Mouse (Mus musculus): Measurements from ENCODE around the gene E330017A01Rik.
"Not testable (repeated sequence)": the region's sequence is repeated elsewhere in the genome, so short reads cannot be mapped to it uniquely, and the experiment has no call there.

Gene E330017A01Rik

DNA sequence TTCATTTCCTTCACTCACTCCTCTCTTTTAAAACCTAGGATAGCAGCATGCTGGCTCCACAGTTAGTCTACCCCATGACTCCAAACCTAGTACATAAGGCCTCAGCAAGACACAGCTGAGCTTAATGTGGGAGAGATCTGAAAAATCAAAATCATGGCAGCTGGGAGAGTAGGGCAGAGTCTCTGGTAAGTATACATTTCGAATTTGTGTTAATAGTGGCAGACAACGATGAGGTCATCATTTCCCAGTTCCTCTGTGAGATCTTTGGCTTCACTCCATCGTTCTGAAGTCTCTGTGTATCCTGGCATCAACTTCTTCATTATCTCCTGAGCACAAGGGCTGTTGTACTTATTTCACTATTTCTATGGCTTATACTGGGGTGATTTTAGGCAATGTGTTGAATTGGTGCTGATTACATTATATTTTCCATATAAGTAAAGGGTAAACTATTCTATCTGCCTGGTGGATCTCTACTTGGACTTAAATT, at the start of gene E330017A01Rik:
TSS of gene E330017A01Rik (minus strand) at position 51 of the 487 bp plus-strand sequence.
- DNase-seq (ENCODE audit: low read depth, low spot score) = no peak

DNA sequence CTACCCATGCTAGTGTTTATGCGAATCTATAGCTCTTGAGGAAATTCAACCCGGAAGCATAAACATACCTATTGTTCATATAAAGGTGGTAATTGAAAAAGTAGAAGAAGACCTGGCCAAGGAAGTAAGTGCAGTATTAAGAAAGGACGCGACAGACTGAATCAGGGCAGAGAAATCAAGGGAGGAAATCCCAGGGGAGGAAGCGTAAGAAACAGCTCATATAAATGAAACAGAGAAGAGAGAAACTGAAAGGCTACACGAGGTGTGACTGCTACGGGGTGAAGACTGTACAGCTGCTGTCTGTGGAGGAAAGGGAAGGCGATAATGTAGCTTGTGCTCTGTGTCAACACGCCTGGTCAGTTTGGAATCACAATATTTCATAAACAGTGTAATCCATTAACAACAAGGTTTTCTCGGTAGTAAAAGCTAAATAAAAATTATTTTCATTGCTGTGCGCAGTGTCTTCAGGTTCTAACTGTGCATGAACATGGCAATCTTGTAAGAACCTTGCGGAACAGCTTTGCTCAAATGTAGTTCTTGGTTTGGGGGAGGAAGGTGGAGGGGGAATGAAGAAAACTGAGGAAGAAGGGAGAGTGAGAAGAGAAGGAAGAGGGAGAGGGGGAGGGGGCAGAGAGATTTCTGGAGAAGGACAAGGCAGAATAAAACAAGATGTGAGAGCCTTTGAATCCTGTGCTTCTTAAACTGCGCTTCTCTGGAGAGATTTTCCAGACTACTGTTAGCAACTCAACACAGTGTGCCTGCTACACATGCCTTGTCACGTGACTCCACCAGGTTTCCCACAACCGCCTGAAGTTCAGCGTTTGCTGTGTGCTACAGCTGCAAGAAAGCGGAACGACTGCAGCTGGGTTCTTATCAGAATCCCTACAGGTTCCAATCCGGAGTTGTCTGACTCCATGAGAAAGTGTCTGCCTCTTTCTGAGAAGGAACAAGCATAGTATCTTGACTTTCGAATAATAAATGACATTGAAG, 47.3 kb upstream of the E330017A01Rik start:
- no peak for DNase-seq (ENCODE audit: low read depth, low spot score)

DNA sequence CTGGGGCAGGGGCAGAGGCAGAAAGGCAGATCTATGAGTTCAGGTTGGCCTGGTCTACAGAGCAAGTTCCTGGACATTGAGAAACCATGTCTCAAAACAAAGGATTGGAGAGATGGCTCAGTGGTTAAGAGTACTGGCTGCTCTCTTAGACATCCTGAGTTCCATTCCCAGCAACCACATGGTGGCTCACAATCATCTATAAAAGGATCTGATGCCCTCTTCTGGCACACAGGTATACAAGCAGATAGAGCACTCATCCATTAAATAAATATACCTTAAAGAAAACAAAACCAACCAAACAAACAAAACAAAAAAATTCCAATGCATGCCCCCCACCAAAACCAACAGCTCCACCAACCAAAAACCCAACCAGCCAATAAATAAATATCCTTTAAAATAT, 46.0 kb upstream of the E330017A01Rik start:
- no peak for DNase-seq (ENCODE audit: low read depth, low spot score)

DNA sequence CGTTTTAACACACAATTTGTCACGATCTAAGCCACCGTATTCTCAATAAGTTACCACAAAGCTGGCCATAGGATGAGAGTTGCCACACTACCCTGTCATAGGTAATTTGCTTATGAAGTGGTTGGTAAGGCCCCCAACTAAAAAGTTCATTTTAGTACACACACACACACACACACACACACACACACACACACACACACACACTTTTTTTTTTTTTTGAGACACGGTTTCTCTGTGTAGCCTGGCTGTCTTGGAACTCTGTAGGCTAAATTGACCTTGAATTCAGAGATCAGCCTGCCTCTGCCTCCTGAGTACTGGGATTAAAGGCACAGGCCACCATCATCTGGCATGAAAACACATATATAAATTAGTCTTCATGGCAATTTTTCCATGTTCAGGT, 45.4 kb upstream of the E330017A01Rik start:
- no peak for DNase-seq (ENCODE audit: low read depth, low spot score)

DNA sequence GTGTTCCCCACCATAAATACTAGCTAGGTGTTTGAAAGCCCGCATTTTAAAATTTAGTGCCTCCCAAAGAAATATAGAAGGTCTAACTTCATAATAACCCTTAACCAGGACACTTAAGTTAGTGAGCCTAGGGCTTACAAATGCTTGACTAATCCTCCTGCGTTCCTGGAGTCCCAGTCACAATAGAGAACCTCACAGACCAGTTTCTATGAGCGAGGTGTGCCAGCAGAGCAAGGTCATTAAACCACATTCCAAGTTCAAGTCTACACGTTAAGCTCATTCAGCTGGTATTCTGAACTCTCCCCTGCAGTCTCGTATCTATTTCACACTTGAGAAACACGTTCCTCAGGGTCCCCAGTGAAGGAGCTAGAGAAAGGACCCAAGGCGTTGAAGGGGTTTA, 44.3 kb upstream of the E330017A01Rik start:
- DNase-seq (ENCODE audit: low read depth, low spot score) = no peak

DNA sequence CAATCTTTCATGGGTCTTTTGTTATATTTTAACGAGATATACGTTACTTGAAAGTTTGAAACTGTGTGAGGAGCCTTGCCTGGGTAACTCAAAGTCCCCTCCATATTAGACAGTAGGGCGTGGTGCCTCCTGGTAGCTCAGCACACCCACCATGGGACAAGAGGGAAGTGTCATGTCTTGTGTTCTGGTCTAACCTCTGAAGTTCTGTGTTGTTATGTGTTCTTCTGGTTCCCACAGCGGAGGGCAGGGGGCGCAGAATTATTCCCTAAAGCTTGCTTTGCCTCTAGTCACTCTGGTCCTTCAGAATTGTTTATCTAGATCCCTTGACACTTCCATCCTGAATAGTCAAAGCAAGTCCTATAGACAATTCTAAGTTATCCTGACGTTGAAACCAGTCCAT, 43.5 kb upstream of the E330017A01Rik start:
- DNase-seq (ENCODE audit: low read depth, low spot score) = no peak

DNA sequence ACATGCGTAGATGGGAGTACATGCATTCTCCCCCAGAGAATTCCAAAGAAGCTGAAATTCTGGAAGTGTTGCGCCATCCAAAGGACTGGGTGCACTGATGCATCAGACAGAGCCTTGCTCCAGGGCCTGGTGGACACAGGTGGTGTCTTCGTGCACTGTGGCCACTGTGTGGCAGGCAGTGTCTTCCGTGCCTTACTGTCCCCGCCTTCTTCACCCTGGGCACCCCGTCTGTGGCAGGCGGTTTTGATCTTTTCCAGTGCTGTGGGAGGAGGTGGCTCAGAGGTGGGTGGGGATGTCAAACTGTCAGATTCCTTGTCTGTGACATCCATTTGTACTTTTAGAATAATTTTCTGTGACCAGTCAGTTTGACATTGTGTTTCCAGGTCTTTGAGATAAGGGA, 40.1 kb upstream of the E330017A01Rik start:
- DNase-seq (ENCODE audit: low read depth, low spot score) = no peak

DNA sequence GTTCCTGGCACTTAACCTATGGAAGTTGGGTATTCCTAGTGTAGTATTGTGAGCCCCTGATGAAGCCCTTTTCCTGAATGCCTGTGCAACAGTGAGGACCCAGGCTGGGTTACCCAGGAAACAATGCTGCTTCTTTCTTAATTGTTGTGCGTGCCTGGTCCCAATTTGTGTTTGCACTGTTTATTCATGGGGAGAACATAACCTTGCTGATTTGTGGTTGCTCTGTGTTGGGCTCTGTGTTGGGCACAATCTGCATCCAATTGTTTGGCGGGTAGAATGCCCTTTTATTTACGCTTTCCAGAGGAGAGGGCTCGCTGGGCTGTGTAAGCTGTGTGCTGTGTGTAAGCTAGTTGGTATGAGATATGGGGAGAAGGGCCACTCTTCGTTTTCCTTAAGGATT, 39.0 kb upstream of the E330017A01Rik start:
- no peak for DNase-seq (ENCODE audit: low read depth, low spot score)

DNA sequence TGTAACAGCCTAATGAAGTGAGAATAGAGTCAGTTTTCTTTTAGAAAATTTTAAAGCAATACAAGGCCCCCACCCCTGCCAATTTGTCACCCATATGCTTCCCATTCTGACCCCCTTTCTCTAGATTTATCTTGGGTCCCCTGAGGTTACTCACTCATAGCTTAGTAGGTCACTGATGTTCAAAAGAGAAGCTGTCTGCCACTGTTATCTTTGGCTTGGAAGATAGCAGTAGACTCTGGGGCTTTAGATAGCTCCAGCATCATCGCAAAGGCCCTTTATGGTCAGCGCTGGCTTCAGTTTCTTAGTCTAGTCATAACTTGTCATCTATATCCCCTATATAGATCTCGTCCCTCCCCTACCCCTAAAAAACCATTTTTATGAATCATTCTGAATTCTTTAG, 38.1 kb upstream of the E330017A01Rik start:
- DNase-seq (ENCODE audit: low read depth, low spot score) = no peak

DNA sequence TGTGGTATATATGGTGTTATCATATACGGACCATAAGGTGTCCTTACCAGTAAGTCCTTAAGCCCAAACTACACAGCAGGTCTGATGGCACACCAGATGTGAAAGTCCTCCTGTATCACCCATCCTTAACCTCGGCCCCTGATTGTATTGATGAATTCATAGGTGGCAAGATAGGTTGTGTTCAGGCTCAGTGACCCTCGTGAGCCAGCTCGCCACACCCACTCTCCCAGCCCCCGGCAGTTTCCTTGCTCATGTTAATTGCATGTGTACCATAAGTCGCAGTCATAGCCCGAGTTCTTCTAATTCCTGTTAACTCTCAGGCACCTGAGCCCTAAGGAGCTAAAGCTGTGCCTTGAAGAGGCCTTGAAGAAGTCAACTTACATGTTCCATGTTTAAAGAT, 37.6 kb upstream of the E330017A01Rik start:
- no peak for DNase-seq (ENCODE audit: low read depth, low spot score)

DNA sequence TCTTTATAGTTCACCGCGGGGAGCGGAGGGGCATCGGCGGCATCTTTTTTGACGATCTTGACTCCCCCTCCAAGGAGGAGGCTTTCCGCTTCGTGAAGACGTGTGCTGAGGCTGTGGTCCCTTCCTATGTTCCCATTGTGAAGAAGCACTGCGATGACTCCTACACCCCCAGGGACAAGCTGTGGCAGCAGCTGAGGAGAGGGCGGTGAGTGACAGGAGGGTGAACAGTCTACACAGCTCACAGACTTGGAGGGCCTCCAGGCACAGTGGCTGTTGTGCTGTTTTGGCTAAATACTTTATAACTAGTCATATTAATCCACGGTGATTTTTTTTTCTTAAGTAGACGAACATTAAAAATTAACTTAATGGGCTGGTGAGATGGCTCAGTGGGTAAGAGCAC, 36.7 kb upstream of the E330017A01Rik start:
- no peak for DNase-seq (ENCODE audit: low read depth, low spot score)

DNA sequence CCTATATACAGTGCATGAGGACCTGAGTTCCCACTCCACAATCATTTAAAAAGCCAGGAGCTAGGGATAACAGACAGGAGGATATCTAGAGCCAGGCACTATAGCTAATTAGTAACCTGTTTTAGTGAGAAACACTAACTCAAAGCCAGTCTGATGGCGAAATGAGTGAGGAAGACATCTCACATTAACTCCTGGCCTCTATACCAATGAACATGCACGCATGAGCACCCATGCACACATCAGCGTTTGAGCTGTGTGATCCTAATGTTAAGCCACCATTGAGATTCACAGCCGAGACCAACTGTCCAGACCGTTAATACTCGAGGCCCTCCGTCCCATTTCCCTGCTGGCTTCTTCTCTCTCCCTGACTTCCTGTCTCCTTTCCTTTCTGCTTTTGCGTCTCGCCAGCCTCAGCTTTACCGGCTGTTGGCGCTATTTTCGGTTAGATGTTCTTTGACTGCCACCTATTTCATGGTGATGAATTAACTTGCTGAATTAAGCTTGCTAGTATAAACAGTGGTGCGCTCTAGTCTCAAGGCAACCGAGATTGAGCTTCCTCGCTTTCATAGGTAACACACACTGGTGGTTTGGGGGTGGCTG, 35.4 kb upstream of the E330017A01Rik start:
- no peak for DNase-seq (ENCODE audit: low read depth, low spot score)

DNA sequence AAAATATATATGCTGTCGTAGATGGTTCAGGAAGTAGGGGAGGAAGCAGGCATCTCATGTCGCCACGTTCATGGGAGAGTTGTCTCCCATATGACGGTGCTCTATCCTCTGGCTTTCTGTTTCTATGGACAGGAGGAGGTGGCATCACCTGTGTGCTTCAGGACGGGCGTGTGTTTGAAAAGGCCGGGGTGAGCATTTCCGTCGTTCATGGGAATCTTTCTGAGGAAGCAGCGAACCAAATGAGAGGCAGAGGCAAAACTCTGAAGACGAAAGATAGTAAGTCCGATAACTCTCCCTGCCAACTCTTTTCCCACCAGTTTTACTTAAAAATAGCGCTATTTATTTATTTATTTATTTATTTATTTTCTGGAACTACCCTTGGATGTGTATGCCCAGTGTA, 33.9 kb upstream of the E330017A01Rik start:
- no peak for DNase-seq (ENCODE audit: low read depth, low spot score)

DNA sequence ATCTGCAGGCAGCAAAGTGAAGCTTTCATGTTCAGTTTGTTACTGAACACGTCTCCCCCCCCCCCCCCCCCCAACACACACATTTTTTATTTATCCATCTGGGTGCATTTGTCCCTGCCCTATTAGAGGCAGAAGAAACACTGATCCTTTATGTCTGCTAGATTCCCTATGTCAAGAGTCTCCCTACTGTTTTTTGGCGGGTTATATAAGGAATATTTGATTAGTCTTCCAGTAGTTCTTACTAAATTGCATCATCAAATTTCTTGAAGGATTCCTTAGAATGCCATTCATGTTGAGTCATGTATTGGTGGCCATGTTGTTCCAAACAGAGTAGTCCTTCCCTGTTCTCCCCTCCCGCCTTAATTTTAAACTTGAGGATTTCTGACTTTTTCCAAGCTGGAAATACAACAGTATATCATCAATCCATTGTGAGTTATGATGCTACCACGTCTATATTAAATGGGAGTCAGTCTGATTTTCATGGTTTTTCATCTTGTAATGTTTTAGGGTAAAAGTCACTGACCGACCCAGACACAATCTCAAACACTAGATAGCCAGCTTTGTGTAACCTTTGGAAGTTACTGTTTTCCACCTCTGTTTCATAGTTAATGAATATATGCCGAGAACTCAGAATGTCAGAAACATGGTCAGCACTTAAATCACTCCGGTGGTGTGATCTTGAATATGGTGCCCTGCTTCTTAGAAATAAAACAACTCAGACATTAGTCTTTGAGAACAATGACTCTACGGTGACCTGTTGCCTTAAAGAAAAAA, 32.9 kb upstream of the E330017A01Rik start:
- DNase-seq (ENCODE audit: low read depth, low spot score) = no peak

DNA sequence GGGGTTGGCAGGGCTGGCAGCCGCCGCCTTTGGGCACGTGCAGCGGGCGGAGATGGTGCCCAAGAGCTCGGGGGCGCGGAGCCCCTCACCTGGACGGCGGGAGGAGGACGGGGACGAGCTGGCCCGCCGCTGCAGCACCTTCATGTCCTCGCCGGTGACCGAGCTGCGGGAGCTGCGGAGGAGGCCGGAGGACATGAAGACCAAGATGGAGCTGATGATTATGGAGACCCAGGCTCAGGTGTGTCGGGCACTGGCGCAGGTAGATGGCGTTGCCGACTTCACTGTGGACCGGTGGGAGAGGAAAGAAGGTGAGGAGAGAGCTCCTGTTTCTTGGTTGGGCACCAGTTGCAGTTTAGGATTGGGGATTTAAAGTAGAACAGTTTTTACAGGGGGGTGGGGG, 32.1 kb upstream of the E330017A01Rik start:
- peak; percentile 36 for DNase-seq (ENCODE audit: low read depth, low spot score)

DNA sequence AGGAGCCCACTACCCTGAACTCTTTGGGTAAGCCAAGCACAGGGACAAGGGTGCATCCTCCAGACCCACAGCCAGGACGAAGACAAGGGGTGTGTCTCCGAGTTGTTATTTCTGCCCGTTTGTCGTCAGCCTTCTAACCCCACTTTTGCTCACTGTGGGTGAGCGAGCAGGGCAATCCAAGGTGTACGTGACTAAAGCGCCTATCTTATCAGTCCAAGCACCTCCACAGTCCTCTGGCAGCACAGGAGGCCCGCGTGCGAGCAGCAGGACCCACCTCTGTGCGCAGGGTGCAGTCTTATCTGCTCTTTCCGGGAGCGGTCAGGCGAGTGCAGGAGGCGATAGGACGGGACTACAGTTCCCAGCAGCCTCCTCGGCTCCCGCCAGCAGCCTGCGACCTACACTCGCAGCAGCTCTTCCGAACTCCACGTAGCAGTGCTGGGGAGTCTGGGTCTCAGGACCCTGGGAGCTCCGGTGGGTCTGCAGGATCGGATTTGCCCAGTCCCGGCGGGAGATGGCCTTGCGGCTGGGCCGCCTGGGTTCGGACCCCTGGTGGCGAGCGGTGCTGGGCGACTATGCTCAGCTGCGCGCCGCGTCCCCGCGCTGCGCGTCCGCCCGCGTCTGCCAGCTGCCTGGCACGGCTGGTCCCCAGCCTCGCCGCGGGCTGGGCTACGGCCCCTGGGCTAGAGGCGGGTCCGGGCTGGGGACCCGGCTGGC, 31.5 kb upstream of the E330017A01Rik start, which contains the start of gene Cpox:
TSS of gene Cpox (plus strand) at position 376 of the 714 bp plus-strand sequence.
- peak; percentile 92 for DNase-seq (ENCODE audit: low read depth, low spot score)

DNA sequence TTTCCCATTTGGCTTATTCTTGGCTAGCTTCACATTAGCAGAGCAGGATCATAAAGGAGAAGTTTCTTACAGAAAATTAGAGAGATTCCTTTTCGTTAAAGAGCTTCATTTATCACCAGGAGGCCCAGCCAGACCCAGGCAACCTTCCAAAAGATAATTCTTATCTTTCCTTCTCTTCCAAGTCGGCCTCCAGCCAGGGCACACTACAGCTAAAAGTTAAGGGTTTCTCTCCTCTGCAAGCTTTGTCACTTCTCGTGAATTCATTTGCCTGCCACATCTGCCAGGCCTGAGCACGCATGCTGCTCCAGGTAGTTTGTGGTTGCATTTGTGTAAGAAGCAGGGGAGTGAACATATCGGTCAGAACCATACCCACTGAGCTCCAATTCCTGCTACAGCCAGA, 30.7 kb upstream of the E330017A01Rik start:
- no peak for DNase-seq (ENCODE audit: low read depth, low spot score)

DNA sequence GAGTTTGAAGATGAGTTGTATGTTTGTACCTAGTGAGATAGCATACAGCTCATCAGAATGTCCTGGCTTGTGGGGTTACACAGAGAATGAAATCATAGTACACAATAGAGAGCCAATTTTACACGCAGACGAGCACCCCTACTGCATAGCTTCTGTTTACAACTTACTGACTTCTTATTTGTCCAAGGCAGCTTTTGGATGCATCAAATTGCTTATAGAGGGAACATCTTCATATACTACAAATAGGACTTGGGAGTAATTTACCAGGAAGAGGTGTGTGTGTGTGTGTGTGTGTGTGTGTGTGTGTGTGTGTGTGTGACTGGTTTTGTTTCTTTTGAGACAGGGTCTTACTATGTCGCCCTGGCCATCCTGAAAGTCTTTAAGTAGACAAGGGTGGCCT, 30.0 kb upstream of the E330017A01Rik start:
- DNase-seq (ENCODE audit: low read depth, low spot score) = no peak

DNA sequence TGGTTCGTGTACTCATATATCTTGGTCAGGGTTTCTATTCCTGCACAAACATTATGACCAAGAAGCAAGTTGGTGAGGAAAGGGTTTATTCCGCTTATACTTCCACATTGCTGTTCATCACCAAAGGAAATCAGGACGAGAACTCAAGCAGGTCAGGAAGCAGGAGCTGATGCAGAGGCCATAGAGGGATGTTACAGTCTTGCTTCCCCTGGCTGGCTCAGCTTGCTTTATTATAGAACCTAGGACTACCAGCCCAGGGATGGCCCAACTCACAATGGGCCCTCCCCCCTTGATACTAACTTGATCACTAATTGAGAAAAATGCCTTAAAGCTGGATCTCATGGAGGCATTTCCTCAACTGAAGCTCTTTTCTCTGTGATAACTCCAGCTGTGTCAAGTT, 28.1 kb upstream of the E330017A01Rik start:
- not testable (repeated sequence) for DNase-seq (ENCODE audit: low read depth, low spot score)

DNA sequence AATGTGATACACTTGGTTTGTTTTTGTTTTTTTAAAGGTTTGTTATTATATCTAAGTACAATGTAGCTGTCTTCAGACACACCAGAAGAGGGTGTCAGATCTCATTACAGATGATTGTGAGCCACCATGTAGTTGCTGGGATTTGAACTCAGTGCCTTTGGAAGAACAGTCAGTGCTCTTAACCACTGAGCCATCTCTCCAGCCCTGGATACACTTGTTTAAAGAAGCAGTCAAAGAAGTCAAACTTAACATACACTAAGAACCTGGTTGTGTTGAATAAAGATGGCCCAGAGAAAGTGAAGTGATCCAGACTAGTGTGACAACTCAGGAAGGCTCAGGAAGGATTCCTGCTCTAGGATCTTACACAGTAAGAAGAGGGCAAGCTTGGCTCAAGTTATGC, 26.6 kb upstream of the E330017A01Rik start:
- DNase-seq (ENCODE audit: low read depth, low spot score) = not testable (repeated sequence)

DNA sequence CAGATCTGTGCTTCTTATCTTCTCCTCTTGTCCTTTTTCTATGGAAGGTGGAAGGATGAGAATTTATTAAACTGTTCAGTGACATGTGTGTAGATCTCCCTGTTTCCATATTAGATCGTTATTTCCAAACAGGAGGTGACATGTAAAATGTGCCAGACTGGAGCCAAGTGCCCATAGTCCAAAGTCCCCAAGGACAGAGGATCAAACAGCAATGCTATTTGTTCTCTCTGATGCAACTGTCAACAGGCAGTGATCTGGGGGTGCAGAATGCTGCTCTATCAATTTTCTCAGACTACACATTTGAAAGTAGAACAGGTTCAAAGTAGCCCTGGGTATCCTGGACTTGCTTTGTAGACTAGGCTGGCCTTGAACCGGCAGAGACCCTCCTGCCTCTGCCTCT, 25.3 kb upstream of the E330017A01Rik start:
- DNase-seq (ENCODE audit: low read depth, low spot score) = no peak

Data from R1 (cell line).